Mouse (Mus musculus) megakaryocyte progenitor cell, adult 5-6 weeks (primary cell): Measurements from ENCODE around the gene Ifitm3. TPM values are rescaled to one million over a fixed set of nuclear protein-coding genes. Genes with fewer than 3 reads are reported as not detected.
A peak's percentile ranks its signal among the peaks of the same experiment; 100 is the strongest.

Experiments used
- ATAC-seq: replicated peaks from 2 replicates; pipeline ENCODE4 v1.8.0; 2016; ENCODE audit warnings: mild to moderate bottlenecking, moderate TSS enrichment, inconsistent platforms; ENCODE audit not compliant: poor library complexity
- total RNA-seq, 2 experiments: library from RNA; stranded (forward) in 1 of 2; stranded (reverse) in 1 of 2; fragments of 157-497, 149-512 nt in 1 of 2; fragments of 200-1000 nt in 1 of 2; gene quantifications; 2 replicates each; pipeline versions ENCODE4 v1.2.3 to v1.2.4; 2015 to 2017

The Ifitm3 gene
- total RNA-seq, 2 experiments from 2014 or later = 49.4 to 203 TPM

- peak; percentile 81 for ATAC-seq
Observed at GRCm38 (mm10) chr7:140967862-140968591, 42.5 kb downstream of the Ifitm3 start.

GRCm38 (mm10) chr7:140966921-140967320 is 43.6 kb downstream of the Ifitm3 start, which contains the start of gene Ifitm1:
Gene Ifitm1 (plus strand): TSS chr7:140967221.
- ATAC-seq = no peak

GRCm38 (mm10) chr7:140962733-140963132 is 47.8 kb downstream of the Ifitm3 start:
- no peak for ATAC-seq

GRCm38 (mm10) chr7:140961416-140961815 is 49.2 kb downstream of the Ifitm3 start:
- ATAC-seq = no peak

GRCm38 (mm10) chr7:140960026-140960425 is 50.5 kb downstream of the Ifitm3 start:
- no peak for ATAC-seq

Other genes starting within 250 kb of the Ifitm3 start
Only the 30 nearest of the 31 such genes appear.
- gene Syce1, start 222.9 kb downstream of the Ifitm3 start, total RNA-seq (2015) = 0.20 and 1.4 TPM in 2 replicates
- 2.7 and 4.4 TPM in 2 replicates for gene Syce1, start 222.9 kb downstream of the Ifitm3 start, total RNA-seq (2017)
- gene Zfp941, start 188.6 kb downstream of the Ifitm3 start, total RNA-seq (2015) = 0.66 and 1.2 TPM in 2 replicates
- gene Zfp941, start 188.6 kb downstream of the Ifitm3 start, total RNA-seq (2017) = 1.4 and 1.5 TPM in 2 replicates
- gene Urah, start 175.8 kb downstream of the Ifitm3 start, total RNA-seq (2015) = not detected in 2 replicates
- gene Urah, start 175.8 kb downstream of the Ifitm3 start, total RNA-seq (2017) = not detected in 2 replicates
- not detected in 2 replicates for gene Scgb1c1, start 165.2 kb downstream of the Ifitm3 start, total RNA-seq (2015)
- gene Scgb1c1, start 165.2 kb downstream of the Ifitm3 start, total RNA-seq (2017) = not detected in 2 replicates
- not detected in 2 replicates for gene Odf3, start 163.0 kb downstream of the Ifitm3 start, total RNA-seq (2015)
- gene Odf3, start 163.0 kb downstream of the Ifitm3 start, total RNA-seq (2017) = not detected in 2 replicates
- gene Gm45785, start 154.4 kb downstream of the Ifitm3 start, total RNA-seq (2015) = 0.35 TPM in 1 of 2 replicates, not detected in the other
- gene Gm45785, start 154.4 kb downstream of the Ifitm3 start, total RNA-seq (2017) = not detected in 2 replicates
- gene Ric8a, start 153.8 kb downstream of the Ifitm3 start, total RNA-seq (2015) = 26.0 and 38.2 TPM in 2 replicates
- gene Ric8a, start 153.8 kb downstream of the Ifitm3 start, total RNA-seq (2017) = 24.4 and 27.3 TPM in 2 replicates
- 9.9 and 12.3 TPM in 2 replicates for gene Bet1l, start 153.2 kb downstream of the Ifitm3 start, total RNA-seq (2015)
- gene Bet1l, start 153.2 kb downstream of the Ifitm3 start, total RNA-seq (2017) = 21.8 and 24.6 TPM in 2 replicates
- 85.9 and 103 TPM in 2 replicates for gene Psmd13, start 128.8 kb downstream of the Ifitm3 start, total RNA-seq (2015)
- 197 and 208 TPM in 2 replicates for gene Psmd13, start 128.8 kb downstream of the Ifitm3 start, total RNA-seq (2017)
- gene Sirt3, start 128.5 kb downstream of the Ifitm3 start, total RNA-seq (2015) = 22.9 and 23.0 TPM in 2 replicates
- 30.0 and 31.9 TPM in 2 replicates for gene Sirt3, start 128.5 kb downstream of the Ifitm3 start, total RNA-seq (2017)
- gene Cox8b, start 110.3 kb downstream of the Ifitm3 start, total RNA-seq (2015) = not detected in 2 replicates
- gene Cox8b, start 110.3 kb downstream of the Ifitm3 start, total RNA-seq (2017) = not detected in 2 replicates
- not detected in 2 replicates for gene Nlrp6, start 89.9 kb downstream of the Ifitm3 start, total RNA-seq (2015)
- gene Nlrp6, start 89.9 kb downstream of the Ifitm3 start, total RNA-seq (2017) = not detected in 2 replicates
- gene Pgghg, start 69.4 kb downstream of the Ifitm3 start, total RNA-seq (2015) = 5.1 and 7.3 TPM in 2 replicates
- 8.2 and 9.0 TPM in 2 replicates for gene Pgghg, start 69.4 kb downstream of the Ifitm3 start, total RNA-seq (2017)
- gene Ifitm5, start 60.5 kb downstream of the Ifitm3 start, total RNA-seq (2015) = 0.83 and 1.1 TPM in 2 replicates
- not detected in 2 replicates for gene Ifitm5, start 60.5 kb downstream of the Ifitm3 start, total RNA-seq (2017)
- gene Gm45717, start 54.8 kb downstream of the Ifitm3 start, total RNA-seq (2015) = not detected in 2 replicates
- gene Gm45717, start 54.8 kb downstream of the Ifitm3 start, total RNA-seq (2017) = 1.1 TPM in 1 of 2 replicates, not detected in the other
- 577 and 637 TPM in 2 replicates for gene Ifitm2, start 54.8 kb downstream of the Ifitm3 start, total RNA-seq (2015)
- gene Ifitm2, start 54.8 kb downstream of the Ifitm3 start, total RNA-seq (2017) = 287 and 322 TPM in 2 replicates
- gene Ifitm1, start 43.5 kb downstream of the Ifitm3 start, total RNA-seq (2015) = 57.8 and 89.8 TPM in 2 replicates
- gene Ifitm1, start 43.5 kb downstream of the Ifitm3 start, total RNA-seq (2017) = 33.7 and 37.5 TPM in 2 replicates
- gene Ifitm6, start 7.2 kb upstream of the Ifitm3 start, total RNA-seq (2015) = 81.7 and 90.1 TPM in 2 replicates
- gene Ifitm6, start 7.2 kb upstream of the Ifitm3 start, total RNA-seq (2017) = 37.7 and 55.9 TPM in 2 replicates
- gene Gm17387, start 18.4 kb upstream of the Ifitm3 start, total RNA-seq (2015) = not detected in 2 replicates
- gene Gm17387, start 18.4 kb upstream of the Ifitm3 start, total RNA-seq (2017) = not detected in 2 replicates
- 0.84 and 1.3 TPM in 2 replicates for gene B4galnt4, start 50.3 kb upstream of the Ifitm3 start, total RNA-seq (2015)
- gene B4galnt4, start 50.3 kb upstream of the Ifitm3 start, total RNA-seq (2017) = 1.5 and 2.8 TPM in 2 replicates
- gene Pkp3, start 67.4 kb upstream of the Ifitm3 start, total RNA-seq (2015) = 1.0 and 2.2 TPM in 2 replicates
- 0.10 and 1.1 TPM in 2 replicates for gene Pkp3, start 67.4 kb upstream of the Ifitm3 start, total RNA-seq (2017)
- 12.3 and 12.6 TPM in 2 replicates for gene Sigirr, start 89.8 kb upstream of the Ifitm3 start, total RNA-seq (2015)
- gene Sigirr, start 89.8 kb upstream of the Ifitm3 start, total RNA-seq (2017) = 5.8 and 14.0 TPM in 2 replicates
- gene Ano9, start 107.0 kb upstream of the Ifitm3 start, total RNA-seq (2015) = not detected in 2 replicates
- not detected in 2 replicates for gene Ano9, start 107.0 kb upstream of the Ifitm3 start, total RNA-seq (2017)
- gene Ptdss2, start 111.6 kb upstream of the Ifitm3 start, total RNA-seq (2015) = 5.8 and 9.2 TPM in 2 replicates
- 5.7 and 5.8 TPM in 2 replicates for gene Ptdss2, start 111.6 kb upstream of the Ifitm3 start, total RNA-seq (2017)
- gene Rnh1, start 162.1 kb upstream of the Ifitm3 start, total RNA-seq (2015) = 36.0 and 41.3 TPM in 2 replicates
- gene Rnh1, start 162.1 kb upstream of the Ifitm3 start, total RNA-seq (2017) = 43.4 and 57.6 TPM in 2 replicates
- 30.5 and 40.6 TPM in 2 replicates for gene Hras, start 183.2 kb upstream of the Ifitm3 start, total RNA-seq (2015)
- gene Hras, start 183.2 kb upstream of the Ifitm3 start, total RNA-seq (2017) = 19.9 and 23.7 TPM in 2 replicates
- 0.39 and 0.84 TPM in 2 replicates for gene Lrrc56, start 183.4 kb upstream of the Ifitm3 start, total RNA-seq (2015)
- gene Lrrc56, start 183.4 kb upstream of the Ifitm3 start, total RNA-seq (2017) = 0.50 and 3.4 TPM in 2 replicates
- 0.20 and 0.89 TPM in 2 replicates for gene Lmntd2, start 203.3 kb upstream of the Ifitm3 start, total RNA-seq (2015)
- gene Lmntd2, start 203.3 kb upstream of the Ifitm3 start, total RNA-seq (2017) = 0.10 TPM in 1 of 2 replicates, not detected in the other
- gene Rassf7, start 205.1 kb upstream of the Ifitm3 start, total RNA-seq (2015) = 3.2 and 4.3 TPM in 2 replicates
- gene Rassf7, start 205.1 kb upstream of the Ifitm3 start, total RNA-seq (2017) = 2.2 and 6.6 TPM in 2 replicates
- gene Phrf1, start 218.0 kb upstream of the Ifitm3 start, total RNA-seq (2015) = 51.0 and 53.0 TPM in 2 replicates
- gene Phrf1, start 218.0 kb upstream of the Ifitm3 start, total RNA-seq (2017) = 60.4 and 62.2 TPM in 2 replicates